8 mouse cellular contexts compared by ENCODE assay signal in the genomic region with DNA sequence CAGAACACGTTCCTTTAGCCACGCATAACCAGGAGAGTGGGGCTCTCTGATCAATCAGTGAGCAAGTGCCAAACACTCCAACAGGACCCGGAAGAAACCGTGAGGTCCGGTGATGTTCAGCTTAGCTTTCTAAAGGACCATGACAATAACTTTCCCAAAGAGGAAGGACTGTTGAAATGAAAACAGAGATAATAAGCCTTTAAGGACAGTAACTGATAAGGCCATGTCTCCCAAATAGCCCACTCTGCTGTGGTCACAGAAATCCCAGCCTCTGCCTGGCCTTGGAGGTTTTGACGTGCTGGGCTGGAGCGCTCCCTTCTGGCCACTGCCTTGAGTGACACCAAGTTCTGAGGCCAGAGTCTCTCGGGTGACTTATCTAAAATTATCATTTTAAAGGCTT. TPM values are rescaled to one million over a fixed set of nuclear protein-coding genes. Genes with fewer than 3 reads are reported as not detected.
DNase-seq lines count a peak whose midpoint lies in the region; ATAC-seq and TF ChIP-seq lines count a peak whose summit lies in the region.
"Had no signal": no experiment of that assay in that cellular context is flagged by ENCODE, and none has a peak within 500 bp of the region (broad histone marks: within the 10 kb centered on the region; RNA-seq: fewer than 3 reads in every experiment).

No protein-coding gene starts in this region.

- no peak overlapping the region for H3K4me2 ChIP-seq in kidney, postnatal 0 days (ENCODE audit: low read length)
- H3K4me2 ChIP-seq in kidney, embryonic 16.5 days (replicated peaks; ENCODE audit: low read depth, low read length), result no peak overlapping the region
- H3K4me2 ChIP-seq in midbrain, postnatal 0 days (ENCODE audit: low read depth, low read length, poor library complexity, severe bottlenecking), result no peak overlapping the region
- H3K4me2 ChIP-seq: midbrain, embryonic 12.5 days had no signal

- H3K9ac ChIP-seq in kidney, postnatal 0 days (ENCODE audit: low read depth, low read length), result no peak overlapping the region
- no peak overlapping the region for H3K9ac ChIP-seq in kidney, embryonic 16.5 days (replicated peaks; ENCODE audit: low read length)
- H3K9ac ChIP-seq in midbrain, postnatal 0 days (replicated peaks; ENCODE audit: low read length, poor library complexity, severe bottlenecking), result no peak overlapping the region
- H3K9ac ChIP-seq: midbrain, embryonic 12.5 days had no signal

- H3K27ac ChIP-seq in kidney, postnatal 0 days, result no peak overlapping the region
- H3K27ac ChIP-seq in kidney, embryonic 16.5 days (ENCODE audit: low read length), result no peak overlapping the region
- H3K27ac ChIP-seq in midbrain, postnatal 0 days (ENCODE audit: low read depth, low read length), result no peak overlapping the region
- H3K27ac ChIP-seq: midbrain, embryonic 12.5 days had no signal

- H3K4me3 ChIP-seq in kidney, postnatal 0 days (replicated peaks; ENCODE audit: low read depth, low read length), result no peak overlapping the region
- no peak overlapping the region for H3K4me3 ChIP-seq in kidney, embryonic 16.5 days (ENCODE audit: low read length)
- peak overlapping the region; percentile 22; the same call in 1 of the 2 replicates for H3K4me3 ChIP-seq in G1E (ENCODE audit: low read depth, low read length)
- H3K4me3 ChIP-seq in midbrain, postnatal 0 days (ENCODE audit: low read depth, low read length), result no peak overlapping the region
- H3K4me3 ChIP-seq: midbrain, embryonic 12.5 days had no signal

- no peak for ATAC-seq in kidney, postnatal 0 days (replicated peaks; ENCODE audit: low FRiP score, low read depth)
- no peak for ATAC-seq in kidney, embryonic 16.5 days (ENCODE audit: low FRiP score, low TSS enrichment)
- ATAC-seq in G1E (ENCODE audit: extremely low read depth, insufficient number of reproducible peaks, low FRiP score, poor library complexity, severe bottlenecking), result peak; percentile 96
- no peak for ATAC-seq in midbrain, postnatal 0 days (ENCODE audit: low FRiP score)

- intact Hi-C loops in heart, postnatal 36 days (cut with DNase I), result no loop called here

- DNase-seq in kidney, postnatal 0 days (ENCODE audit: low spot score), result peak; percentile 13
- peak; percentile 69 for DNase-seq in G1E (ENCODE audit: low spot score)
- DNase-seq in adrenal gland, postnatal 14 days, result peak; percentile 66
- peak; percentile 4 to 26 for DNase-seq in heart, postnatal 36 days
- DNase-seq in midbrain, postnatal 0 days (ENCODE audit: low spot score), result peak; percentile 12
- no peak for DNase-seq in gastrocnemius, postnatal 25 days

- no peaks in the 10 kb centered on the region for H3K36me3 ChIP-seq in kidney, postnatal 0 days (ENCODE audit: insufficient read depth, low read length)
- H3K36me3 ChIP-seq in kidney, embryonic 16.5 days (ENCODE audit: insufficient read depth, low read length), result no peaks in the 10 kb centered on the region
- H3K36me3 ChIP-seq in G1E (replicated peaks), result no peaks in the 10 kb centered on the region
- H3K36me3 ChIP-seq in midbrain, postnatal 0 days (ENCODE audit: insufficient read depth, low read length), result no peaks in the 10 kb centered on the region
- H3K36me3 ChIP-seq: midbrain, embryonic 12.5 days had no signal

- TF ChIP-seq CTCF in kidney, postnatal 0 days (IDR thresholded peaks at IDR 0.05; ENCODE audit: low read depth), result peak; percentile 68
- TF ChIP-seq CTCF in G1E (IDR thresholded peaks at IDR 0.05; ENCODE audit: low read depth, low read length), result peak; percentile 68
- peak; percentile 56 for TF ChIP-seq CTCF in midbrain, postnatal 0 days (IDR thresholded peaks at IDR 0.05)

- no peaks in the 10 kb centered on the region for H3K4me1 ChIP-seq in kidney, postnatal 0 days (replicated peaks; ENCODE audit: insufficient read depth, low read length)
- H3K4me1 ChIP-seq in kidney, embryonic 16.5 days (ENCODE audit: insufficient read depth, low read length), result no peaks in the 10 kb centered on the region
- peaks cover 35% of the 10 kb centered on the region for H3K4me1 ChIP-seq in G1E (ENCODE audit: insufficient read depth, low read depth, low read length)
- no peaks in the 10 kb centered on the region for H3K4me1 ChIP-seq in midbrain, postnatal 0 days (ENCODE audit: insufficient read depth, low read length)
- H3K4me1 ChIP-seq: midbrain, embryonic 12.5 days had no signal

- no peaks in the 10 kb centered on the region for H3K27me3 ChIP-seq in kidney, postnatal 0 days (ENCODE audit: insufficient read depth, low read length)
- no peaks in the 10 kb centered on the region for H3K27me3 ChIP-seq in kidney, embryonic 16.5 days (ENCODE audit: insufficient read depth, low read length)
- no peaks in the 10 kb centered on the region for H3K27me3 ChIP-seq in G1E (ENCODE audit: insufficient read depth, low read length)
- H3K27me3 ChIP-seq in midbrain, postnatal 0 days (ENCODE audit: insufficient read depth, low read length), result no peaks in the 10 kb centered on the region
- H3K27me3 ChIP-seq: midbrain, embryonic 12.5 days had no signal

- H3K9me3 ChIP-seq in kidney, postnatal 0 days (replicated peaks; ENCODE audit: low read length), result no peaks in the 10 kb centered on the region
- H3K9me3 ChIP-seq in kidney, embryonic 16.5 days (ENCODE audit: low read length), result no peaks in the 10 kb centered on the region
- H3K9me3 ChIP-seq in G1E (replicated peaks), result no peaks in the 10 kb centered on the region
- H3K9me3 ChIP-seq in midbrain, postnatal 0 days (ENCODE audit: low read length), result no peaks in the 10 kb centered on the region
- H3K9me3 ChIP-seq: midbrain, embryonic 12.5 days had no signal

- 56% methylated on average over 8 of the region's 8 CpGs for WGBS in kidney, postnatal 0 days
- 51% methylated on average over 8 of the region's 8 CpGs for WGBS in kidney, embryonic 16.5 days
- WGBS in midbrain, postnatal 0 days, result 56% methylated on average over 8 of the region's 8 CpGs

RNA-seq across cellular contexts. Expression of a gene that starts 39.7 kb away (rescaled TPM):
- 2.4 and 2.6 TPM in 2 replicates for polyA plus RNA-seq in kidney, postnatal 0 days (2015; fragmentation: Nextera tagmentation; extraction: Ambion mirVana)
- 2.3 and 3.0 TPM in 2 replicates for polyA plus RNA-seq in kidney, embryonic 16.5 days (2015; fragmentation: Nextera tagmentation; extraction: Ambion mirVana)
- total RNA-seq in G1E (2014; fragmentation: Nextera tagmentation) (28.2 and 41.5 TPM in 2 replicates), G1E (2017) (105 and 128 TPM in 2 replicates)
- 18.5 and 25.8 TPM in 2 replicates for polyA plus RNA-seq in G1E (2012)
- total RNA-seq in adrenal gland, postnatal 14 days (2021), result 21.0 and 23.7 TPM in 2 replicates
- 10 to 100 TPM; 11.3 to 13.3 TPM for total RNA-seq in heart, postnatal 36 days (2021)
- total RNA-seq in midbrain, postnatal 0 days (2014; rRNA removed), result 9.3 and 15.5 TPM in 2 replicates
- 1.1 and 1.4 TPM in 2 replicates for polyA plus RNA-seq in midbrain, postnatal 0 days (2015; fragmentation: Nextera tagmentation; extraction: Ambion mirVana)
- total RNA-seq in gastrocnemius, postnatal 25 days (2021), result 10 to 100 TPM; 12.5 to 13.6 TPM
